Mouse (Mus musculus) heart, embryonic 16.5 days (tissue): Measurements from ENCODE around the gene Etv6. TPM values are rescaled to one million over a fixed set of nuclear protein-coding genes. Genes with fewer than 3 reads are reported as not detected.

Experiments
- ATAC-seq: fragments of 200-750 bp; cut with Nextera tagmentation; replicated peaks from 2 replicates; pipeline ENCODE4 v1.8.0; 2017; ENCODE audit warnings: moderate number of reproducible peaks; ENCODE audit not compliant: insufficient read depth, low FRiP score; ENCODE audit errors: extremely low read depth
- H3K27ac ChIP-seq: fragments of 300-500 bp; sonication (generic); 2 replicates; pipeline ENCODE4 v1.5.1; 2014; ENCODE audit warnings: mild to moderate bottlenecking, low read length, control low read depth, moderate library complexity
- H3K27me3 ChIP-seq: fragments of 300-500 bp; sonication (generic); 2 replicates; pipeline ENCODE4 v1.6.1; 2014; ENCODE audit warnings: low read length, mixed read lengths; ENCODE audit not compliant: control insufficient read depth, insufficient read depth
- H3K36me3 ChIP-seq: fragments of 300-500 bp; sonication (generic); 2 replicates; pipeline ENCODE4 v1.6.1; 2014; ENCODE audit not compliant: control insufficient read depth, insufficient read depth
- H3K4me1 ChIP-seq: fragments of 300-500 bp; sonication (generic); 2 replicates; pipeline ENCODE4 v1.6.1; 2014; ENCODE audit warnings: low read length, mixed read lengths; ENCODE audit not compliant: control insufficient read depth, insufficient read depth
- H3K4me2 ChIP-seq: fragments of 300-500 bp; sonication (generic); 2 replicates; pipeline ENCODE4 v1.6.1; 2014; ENCODE audit warnings: low read depth, mild to moderate bottlenecking, control low read depth, low read length
- H3K4me3 ChIP-seq: fragments of 300-500 bp; sonication (generic); 2 replicates; pipeline ENCODE4 v1.5.1; 2014; ENCODE audit warnings: mild to moderate bottlenecking, control low read depth, low read length
- H3K9ac ChIP-seq: fragments of 300-500 bp; sonication (generic); 2 replicates; pipeline ENCODE4 v1.6.1; 2014; ENCODE audit warnings: low read length, control low read depth
- H3K9me3 ChIP-seq: fragments of 300-500 bp; sonication (generic); replicated peaks from 2 replicates; pipeline ENCODE4 v1.6.1; 2016; ENCODE audit warnings: low read length; ENCODE audit not compliant: control insufficient read depth
- WGBS: fragments of 180-500 bp; shearing (Covaris S2); extraction: QIAGEN DNeasy Blood & Tissue Kit; methylation state at CpG from one replicate; pipeline ENCODE4 v1.1.7; 2014; 5-methylcytosine and 5-hydroxymethylcytosine counted together
- polyA plus RNA-seq: library from polyadenylated mRNA; unstranded; fragments of >200 nt; fragmentation: Nextera tagmentation; extraction: Ambion mirVana; gene quantifications from 2 replicates; pipeline ENCODE4 v1.2.1, GENCODE M21; 2015

The Etv6 gene
- polyA plus RNA-seq, 1 experiment from 2014 or later = 12.3 TPM

GRCm38 (mm10) chr6:134312571-134312970 is 277.1 kb downstream of the Etv6 start:
- no peak overlapping the region for H3K9ac ChIP-seq
- no peaks in the 10 kb centered on the region for H3K36me3 ChIP-seq
- H3K9me3 ChIP-seq = 0 out of 2 replicates have a peak, but pooled peaks cover 4% of the 10 kb centered on the region
- no peak overlapping the region for H3K27ac ChIP-seq
- H3K4me1 ChIP-seq = no peaks in the 10 kb centered on the region
- no peak overlapping the region for H3K4me2 ChIP-seq
- ATAC-seq = no peak
- H3K27me3 ChIP-seq = no peaks in the 10 kb centered on the region
- WGBS = 84% methylated on average over 8 of the region's 8 CpGs
- H3K4me3 ChIP-seq = no peak overlapping the region

- no peaks in the 10 kb centered on the region for H3K4me1 ChIP-seq
- no peaks in the 10 kb centered on the region for H3K27me3 ChIP-seq
- 85% methylated on average over 13 of the region's 13 CpGs for WGBS
- H3K36me3 ChIP-seq = no peaks in the 10 kb centered on the region
- H3K9ac ChIP-seq = no peak overlapping the region
- no peak for ATAC-seq
- H3K4me3 ChIP-seq = no peak overlapping the region
- H3K27ac ChIP-seq = no peak overlapping the region
- no peak overlapping the region for H3K4me2 ChIP-seq
- H3K9me3 ChIP-seq = 0 out of 2 replicates have a peak, but pooled peaks cover 4% of the 10 kb centered on the region
These were observed 281.9 kb downstream of the Etv6 start for GRCm38 (mm10) chr6:134317371-134317770.

Other genes starting within 250 kb of the Etv6 start
- not detected in 2 replicates for gene Kap, start 181.9 kb upstream of the Etv6 start, polyA plus RNA-seq